Mouse (Mus musculus): ENCODE results near the gene Snx17. TPM values are rescaled to one million over a fixed set of nuclear protein-coding genes. Genes with fewer than 3 reads are reported as not detected.

Gene Snx17
- polyA plus RNA-seq, 1 experiment from 2014 or later = 140 TPM

DNA sequence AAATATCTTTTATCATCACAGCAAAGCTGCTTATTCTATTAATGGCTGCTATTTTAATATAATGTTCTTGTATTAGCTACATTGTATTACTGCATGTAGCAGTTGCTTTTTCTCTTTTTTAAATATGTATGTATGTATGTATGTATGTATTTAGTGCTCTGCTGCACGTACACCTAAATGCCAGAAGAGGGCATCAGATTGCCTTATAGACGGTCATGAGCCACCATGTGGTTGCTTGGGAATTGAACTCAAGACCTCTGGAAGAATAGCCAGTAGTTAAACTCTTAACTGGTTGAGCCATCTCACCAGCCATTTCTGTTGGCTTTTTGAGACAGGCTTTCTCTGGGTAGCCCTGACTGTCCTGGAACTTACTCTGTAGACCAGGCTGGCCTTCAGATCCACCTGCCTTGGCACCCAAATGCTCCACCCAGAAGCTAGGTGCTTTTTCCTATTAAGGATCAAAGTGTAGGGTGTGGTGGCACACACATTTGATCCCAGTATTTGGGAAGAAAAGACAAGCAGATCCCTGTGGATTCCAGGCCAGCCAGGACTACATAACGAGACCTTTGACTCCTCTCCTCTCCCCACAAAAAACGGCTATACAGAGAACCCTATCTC is 4.7 kb upstream of the Snx17 start:
- Histone ChIP-seq H3K36me3 (peaks cover 48% of the 10 kb centered on the region), H3K27me3 (ENCODE audit: low read depth, poor library complexity, severe bottlenecking) (no peaks in the 10 kb centered on the region), H3K4me1 (peaks cover 12% of the 10 kb centered on the region), H3K9me3 (replicated peaks) (no peaks in the 10 kb centered on the region), H3K4me3 (no peak overlapping the region), H3K27ac (no peak overlapping the region)
- no peak for DNase-seq (ENCODE audit: low spot score)
- WGBS = 82% methylated on average over 4 of the region's 4 CpGs

GRCm38 (mm10) chr5:31190201-31190600 is 2.8 kb upstream of the Snx17 start:
- Histone ChIP-seq H3K4me3 (no peak overlapping the region), H3K27me3 (ENCODE audit: low read depth, poor library complexity, severe bottlenecking) (no peaks in the 10 kb centered on the region), H3K27ac (no peak overlapping the region), H3K9me3 (replicated peaks) (no peaks in the 10 kb centered on the region), H3K4me1 (peaks cover 20% of the 10 kb centered on the region), H3K36me3 (peaks cover 60% of the 10 kb centered on the region)
- 93% methylated on average over 9 of the region's 9 CpGs for WGBS
- no peak for DNase-seq (ENCODE audit: low spot score)

DNA sequence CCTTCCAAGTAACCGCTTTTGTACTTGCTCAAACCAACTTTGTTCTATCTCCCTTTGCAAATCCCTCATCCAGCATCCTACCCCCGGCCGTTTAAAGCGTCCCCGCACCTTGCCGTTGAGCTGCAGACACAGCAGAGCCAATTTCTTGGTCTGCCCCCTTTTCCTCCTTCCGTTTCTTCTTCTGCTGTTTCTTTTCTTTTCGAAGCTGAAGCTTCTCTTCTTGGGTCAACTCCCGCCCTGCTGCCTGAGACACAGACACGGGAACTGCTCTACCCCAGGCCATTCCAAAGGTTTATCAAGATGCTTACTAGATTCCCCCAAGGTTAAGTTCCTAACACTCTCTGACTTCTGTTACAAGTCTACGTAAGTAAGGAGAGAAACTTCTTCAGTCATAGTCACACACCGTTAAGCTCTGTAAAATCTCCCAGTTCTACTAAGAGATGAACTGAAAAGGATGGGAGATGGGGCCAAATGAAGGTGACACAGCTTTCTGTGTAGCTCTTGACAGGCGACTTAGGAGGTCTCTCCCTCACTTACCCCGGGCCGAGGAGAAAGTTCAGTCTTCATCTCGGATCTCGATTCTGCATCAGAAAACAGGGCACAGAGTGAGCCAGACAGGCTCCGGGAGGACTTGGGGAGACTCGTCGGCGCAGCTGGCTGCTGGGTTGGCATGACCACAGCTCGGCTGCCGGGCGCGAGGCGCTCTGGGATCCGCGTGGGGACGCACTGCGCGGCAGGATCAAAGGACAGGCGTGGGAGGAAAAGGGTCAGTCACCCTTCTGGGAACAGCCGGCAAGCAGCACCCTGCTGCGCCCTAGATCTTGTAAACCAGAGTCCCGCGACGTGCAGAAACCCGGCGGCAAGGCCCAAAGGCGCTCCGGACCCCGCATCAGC is 735 bp upstream of the Snx17 start:
- Histone ChIP-seq H3K27me3 (ENCODE audit: low read depth, poor library complexity, severe bottlenecking) (no peaks in the 10 kb centered on the region), H3K4me1 (peaks cover 20% of the 10 kb centered on the region), H3K4me3 (peak overlapping the region; percentile 89), H3K27ac (peak overlapping the region; percentile 91), H3K9me3 (replicated peaks) (no peaks in the 10 kb centered on the region), H3K36me3 (peaks cover 74% of the 10 kb centered on the region)
- no peak for DNase-seq (ENCODE audit: low spot score)
- 17% methylated on average over 42 of the region's 42 CpGs for WGBS

- Histone ChIP-seq H3K9me3 (replicated peaks) (no peaks in the 10 kb centered on the region), H3K36me3 (peaks cover 74% of the 10 kb centered on the region), H3K27me3 (ENCODE audit: low read depth, poor library complexity, severe bottlenecking) (no peaks in the 10 kb centered on the region), H3K4me3 (peak overlapping the region; percentile 89), H3K27ac (peak overlapping the region; percentile 91), H3K4me1 (peaks cover 20% of the 10 kb centered on the region)
- WGBS = 15% methylated on average over 25 of the region's 25 CpGs
- DNase-seq (ENCODE audit: low spot score) = no peak
These were observed 729 bp downstream of the Snx17 start for GRCm38 (mm10) chr5:31193631-31194281.

- Histone ChIP-seq H3K27me3 (ENCODE audit: low read depth, poor library complexity, severe bottlenecking) (no peaks in the 10 kb centered on the region), H3K4me1 (peaks cover 22% of the 10 kb centered on the region), H3K9me3 (replicated peaks) (no peaks in the 10 kb centered on the region), H3K27ac (no peak overlapping the region), H3K36me3 (peaks cover 76% of the 10 kb centered on the region), H3K4me3 (peak overlapping the region; percentile 89)
- DNase-seq (ENCODE audit: low spot score) = no peak
- WGBS = 93% methylated on average over 16 of the region's 16 CpGs
These were observed 1.8 kb downstream of the Snx17 start for GRCm38 (mm10) chr5:31194486-31195485.

GRCm38 (mm10) chr5:31195671-31196070 is 2.6 kb downstream of the Snx17 start:
- H3K4me1 ChIP-seq = peaks cover 27% of the 10 kb centered on the region
- DNase-seq (ENCODE audit: low spot score) = no peak
- peaks cover 76% of the 10 kb centered on the region for H3K36me3 ChIP-seq
- H3K27me3 ChIP-seq (ENCODE audit: low read depth, poor library complexity, severe bottlenecking) = no peaks in the 10 kb centered on the region
- no peak overlapping the region for H3K27ac ChIP-seq
- H3K9me3 ChIP-seq (replicated peaks) = peaks cover 4% of the 10 kb centered on the region; the same call in 1 of the 2 replicates
- 0 out of 2 replicates have a peak overlapping the region, but pooled peaks have one; percentile 13 for H3K4me3 ChIP-seq
- WGBS = 96% methylated on average over 4 of the region's 4 CpGs

DNA sequence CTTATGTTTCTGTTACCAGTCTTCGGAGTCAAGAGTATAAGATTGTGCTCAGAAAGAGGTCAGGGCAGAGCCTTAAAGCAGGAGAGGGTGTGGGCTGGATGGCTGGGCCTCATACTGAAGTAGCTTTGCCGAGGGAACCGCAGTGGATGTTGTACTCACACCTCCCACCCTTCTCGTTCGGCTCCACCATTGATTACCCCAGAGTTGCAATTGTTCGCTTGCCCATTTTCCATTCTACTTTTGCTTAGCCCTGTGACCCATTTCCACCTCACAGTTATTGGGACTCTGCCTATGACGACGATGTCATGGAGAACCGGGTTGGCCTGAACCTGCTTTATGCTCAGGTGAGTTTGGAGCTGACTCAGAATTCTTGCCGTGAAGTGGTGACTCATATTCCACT is 3.2 kb downstream of the Snx17 start:
- peaks cover 29% of the 10 kb centered on the region for H3K4me1 ChIP-seq
- no peak overlapping the region for H3K27ac ChIP-seq
- no peak for DNase-seq (ENCODE audit: low spot score)
- H3K27me3 ChIP-seq (ENCODE audit: low read depth, poor library complexity, severe bottlenecking) = no peaks in the 10 kb centered on the region
- H3K9me3 ChIP-seq (replicated peaks) = peaks cover 4% of the 10 kb centered on the region; the same call in 1 of the 2 replicates
- H3K4me3 ChIP-seq = no peak overlapping the region
- H3K36me3 ChIP-seq = peaks cover 72% of the 10 kb centered on the region
- WGBS = 93% methylated on average over 10 of the region's 10 CpGs

DNA sequence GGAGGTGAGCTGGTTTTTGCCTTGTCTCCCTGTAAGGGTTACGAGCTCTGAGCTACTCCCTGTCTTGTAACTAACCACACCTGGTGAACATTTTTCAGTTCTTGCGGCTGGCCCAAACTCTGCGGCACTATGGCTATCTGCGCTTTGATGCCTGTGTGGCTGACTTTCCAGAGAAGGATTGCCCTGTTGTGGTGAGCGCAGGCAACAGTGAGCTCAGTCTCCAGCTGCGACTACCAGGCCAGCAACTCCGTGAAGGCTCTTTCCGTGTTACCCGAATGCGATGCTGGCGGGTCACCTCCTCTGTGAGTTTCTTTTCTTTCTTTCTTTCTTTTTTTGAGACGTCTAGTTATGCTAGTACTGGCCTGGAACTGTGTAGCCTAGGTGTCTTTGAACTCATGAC is 4.0 kb downstream of the Snx17 start:
- Histone ChIP-seq H3K9me3 (replicated peaks) (peaks cover 4% of the 10 kb centered on the region; the same call in 1 of the 2 replicates), H3K27ac (no peak overlapping the region), H3K4me1 (peaks cover 21% of the 10 kb centered on the region), H3K27me3 (ENCODE audit: low read depth, poor library complexity, severe bottlenecking) (no peaks in the 10 kb centered on the region), H3K36me3 (peaks cover 69% of the 10 kb centered on the region), H3K4me3 (no peak overlapping the region)
- no peak for DNase-seq (ENCODE audit: low spot score)
- WGBS = 94% methylated on average over 12 of the region's 12 CpGs

- WGBS = 91% methylated on average over 9 of the region's 9 CpGs
- Histone ChIP-seq H3K27ac (no peak overlapping the region), H3K4me1 (peaks cover 29% of the 10 kb centered on the region), H3K4me3 (no peak overlapping the region), H3K36me3 (peaks cover 79% of the 10 kb centered on the region), H3K9me3 (replicated peaks) (peaks cover 4% of the 10 kb centered on the region; the same call in 1 of the 2 replicates), H3K27me3 (ENCODE audit: low read depth, poor library complexity, severe bottlenecking) (no peaks in the 10 kb centered on the region)
- DNase-seq (ENCODE audit: low spot score) = no peak
These were observed 5.1 kb downstream of the Snx17 start for GRCm38 (mm10) chr5:31198170-31198569.

- H3K9me3 ChIP-seq (replicated peaks) = peaks cover 4% of the 10 kb centered on the region; the same call in 1 of the 2 replicates
- no peak overlapping the region for H3K4me3 ChIP-seq
- DNase-seq (ENCODE audit: low spot score) = no peak
- H3K36me3 ChIP-seq = peaks cover 85% of the 10 kb centered on the region
- 84% methylated on average over 5 of the region's 5 CpGs for WGBS
- peaks cover 27% of the 10 kb centered on the region for H3K4me1 ChIP-seq
- H3K27me3 ChIP-seq (ENCODE audit: low read depth, poor library complexity, severe bottlenecking) = no peaks in the 10 kb centered on the region
- H3K27ac ChIP-seq = no peak overlapping the region
These were observed 5.7 kb downstream of the Snx17 start for GRCm38 (mm10) chr5:31198616-31199320.

DNA sequence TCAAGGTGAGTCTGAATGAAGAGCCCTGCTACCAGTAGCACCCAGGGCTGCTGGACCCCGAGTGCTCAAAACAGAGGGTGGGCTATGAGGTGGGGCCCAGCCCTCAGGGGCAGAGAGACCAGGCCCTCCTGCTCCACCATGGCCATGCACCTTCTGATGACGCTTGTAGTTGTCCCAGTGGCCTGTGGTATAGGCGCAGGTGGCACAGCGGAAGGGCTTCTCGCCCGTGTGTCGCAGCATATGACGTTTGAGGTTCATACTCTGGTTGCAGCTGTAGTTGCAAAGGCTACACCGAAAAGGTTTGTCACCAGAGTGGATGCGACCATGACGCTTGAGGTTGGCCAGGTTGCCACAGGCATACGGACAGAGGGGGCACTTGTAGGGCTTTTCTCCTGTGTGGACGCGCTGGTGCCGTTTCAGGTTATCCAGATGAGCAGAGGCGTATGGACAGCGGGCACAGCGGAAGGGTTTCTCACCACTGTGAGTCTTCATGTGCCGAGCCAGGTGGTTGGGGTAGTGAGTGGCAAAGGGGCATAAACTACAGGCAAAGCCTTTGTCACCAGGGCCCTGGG is 6.4 kb downstream of the Snx17 start:
- H3K27me3 ChIP-seq (ENCODE audit: low read depth, poor library complexity, severe bottlenecking) = no peaks in the 10 kb centered on the region
- no peak overlapping the region for H3K27ac ChIP-seq
- peaks cover 4% of the 10 kb centered on the region; the same call in 1 of the 2 replicates for H3K9me3 ChIP-seq (replicated peaks)
- no peak for DNase-seq (ENCODE audit: low spot score)
- H3K36me3 ChIP-seq = peaks cover 87% of the 10 kb centered on the region
- WGBS = 94% methylated on average over 19 of the region's 19 CpGs
- no peak overlapping the region for H3K4me3 ChIP-seq
- H3K4me1 ChIP-seq = peaks cover 21% of the 10 kb centered on the region

Data from limb, embryonic 10.5 days (tissue).